Mouse (Mus musculus) MEL (cell line): ENCODE results near the gene Tceal7.

Experiments used
- CTCF ChIP-seq, 3 experiments: IDR thresholded peaks in 2 of 3; conservative IDR thresholded peaks in 1 of 3; 2 replicates each; pipeline ENCODE4 v1.5.1; 2011 to 2012; ENCODE audit warnings: low read length in 3 of 3, low read depth in 2 of 3, mild to moderate bottlenecking in 2 of 3, improper control_type of control experiment in 1 of 3, inconsistent platforms in 1 of 3, mixed read lengths in 1 of 3, moderate library complexity in 1 of 3; ENCODE audit not compliant: control insufficient read depth in 1 of 3, insufficient read depth in 1 of 3, poor library complexity in 1 of 3, severe bottlenecking in 1 of 3
- KAT2A ChIP-seq: conservative IDR thresholded peaks from 2 replicates; pipeline ENCODE4 v1.6.1; 2012; ENCODE audit warnings: low read depth, low read length, improper control_type of control experiment, inconsistent platforms
- MAFK ChIP-seq: IDR thresholded peaks from 2 replicates; pipeline ENCODE4 v1.6.1; 2011; ENCODE audit warnings: low read depth, mild to moderate bottlenecking, low read length, improper control_type of control experiment, borderline replicate concordance
- POLR2A ChIP-seq, 2 experiments: IDR thresholded peaks; 2 replicates each; pipeline ENCODE4 v1.6.1; 2011 to 2012; ENCODE audit warnings: low read length in 2 of 2, mild to moderate bottlenecking in 2 of 2, control low read depth in 1 of 2, improper control_type of control experiment in 1 of 2, low read depth in 1 of 2, moderate library complexity in 1 of 2; ENCODE audit not compliant: control insufficient read depth in 1 of 2, insufficient read depth in 1 of 2, poor library complexity in 1 of 2

- TF ChIP-seq CTCF (IDR thresholded peaks at IDR 0.05 in 2 of 3, conservative IDR thresholded peaks at IDR 0.05 in 1 of 3; ENCODE audit: control insufficient read depth in 1 of 3, insufficient read depth in 1 of 3, low read depth in 2 of 3, low read length in 3 of 3, poor library complexity in 1 of 3, severe bottlenecking in 1 of 3) = no peak
- no peak for TF ChIP-seq POLR2A (IDR thresholded peaks at IDR 0.05; ENCODE audit: control insufficient read depth in 1 of 2, insufficient read depth in 1 of 2, low read depth in 1 of 2, low read length in 2 of 2, poor library complexity in 1 of 2)
- TF ChIP-seq MAFK = no peak
- no peak for TF ChIP-seq KAT2A
Observed at GRCm38 (mm10) chrX:136203664-136204066, 10.9 kb upstream of the Tceal7 start, which contains the start of gene Tceal5.
